Mouse (Mus musculus): ENCODE measurements at regions not wholly inside any gene's neighbourhood (a gene's known extent, or its start where the extent isn't known, plus 50 kb on each side); places are given as distances from the start of the nearest gene placed in this dataset.

DNA sequence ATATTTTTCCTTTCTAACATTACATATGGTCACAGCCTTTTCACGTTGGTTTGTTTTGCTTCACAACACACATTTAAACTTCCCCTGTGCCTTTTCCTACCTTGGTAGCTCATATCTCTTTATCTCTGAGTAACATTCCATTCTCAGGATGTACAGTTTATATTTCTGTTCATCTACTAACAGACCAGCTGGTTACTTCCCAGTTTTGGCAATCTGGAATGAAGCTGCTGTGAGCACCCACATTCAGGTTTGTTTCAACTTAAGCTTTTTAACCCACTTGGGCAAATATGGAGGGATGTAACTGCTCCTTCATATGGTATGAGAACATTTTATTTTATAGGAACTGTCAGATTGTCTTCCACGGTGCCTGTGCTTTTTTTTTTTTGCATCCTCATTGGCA, 403.2 kb downstream of the Gm826 start:
- TF ChIP-seq POLR2A (IDR thresholded peaks at IDR 0.05; ENCODE audit: insufficient read depth, low read depth, low read length), result no peak
- TF ChIP-seq CTCF (IDR thresholded peaks at IDR 0.05), result no peak
- TF ChIP-seq EP300 (IDR thresholded peaks at IDR 0.05; ENCODE audit: insufficient read depth, low read depth, low read length), result no peak

Data from heart, adult 2 months (tissue).